Mouse (Mus musculus) lung, postnatal 0 days (tissue): ENCODE results near the gene Dynlt1f.
"Not testable (repeated sequence)": the region's sequence is repeated elsewhere in the genome, so short reads cannot be mapped to it uniquely, and the experiment has no call there.

Experiments used
- CTCF ChIP-seq: IDR thresholded peaks from 2 replicates; pipeline ENCODE4 v1.5.1; 2016; ENCODE audit warnings: antibody characterized with exemption, mild to moderate bottlenecking
- EP300 ChIP-seq: IDR thresholded peaks from 2 replicates; pipeline ENCODE4 v1.6.1; 2016; ENCODE audit warnings: antibody characterized with exemption, mild to moderate bottlenecking, control low read depth

DNA sequence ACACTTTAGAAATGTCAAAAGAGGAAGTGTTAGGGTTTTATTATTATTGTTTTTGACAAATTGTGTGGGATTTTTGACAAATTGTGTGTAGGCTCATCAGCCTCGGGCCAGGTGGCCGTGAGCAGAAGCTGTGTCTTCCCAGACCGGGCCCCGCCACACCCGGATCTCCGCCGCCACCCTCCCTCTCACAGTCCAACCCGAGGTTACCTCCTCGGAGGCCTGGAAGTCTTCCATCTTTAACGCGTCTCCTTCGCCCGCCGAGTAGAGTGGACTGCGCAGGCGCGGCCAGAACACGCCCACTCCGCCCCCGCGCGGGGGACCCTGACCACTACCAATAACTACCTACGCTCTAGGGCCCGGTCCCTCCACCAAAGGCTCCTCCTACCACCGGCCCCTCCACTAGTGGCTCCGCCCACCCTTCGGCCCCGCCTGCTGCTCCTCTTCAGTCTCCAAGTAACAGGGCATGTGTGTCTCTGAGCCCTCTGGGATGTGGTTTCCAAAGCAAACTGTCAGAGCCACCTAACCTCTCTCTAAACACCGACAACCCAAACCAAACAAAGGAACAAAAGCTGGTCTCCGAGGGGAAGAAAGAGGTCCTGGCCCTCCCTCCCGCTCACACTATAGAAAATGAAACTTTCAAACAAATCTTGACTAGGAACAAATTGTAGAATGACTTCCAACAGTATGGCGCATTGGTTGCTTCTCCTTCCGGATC, at the start of gene Dynlt1f:
- TF ChIP-seq CTCF, EP300: not testable (repeated sequence)
